Mouse (Mus musculus) gastrocnemius, adult 18-20 months (tissue): ENCODE results near the gene Trf. TPM values are rescaled to one million over a fixed set of nuclear protein-coding genes. Genes with fewer than 3 reads are reported as not detected.

Experiments
- DNase-seq: peaks from one replicate; pipeline ENCODE4 v3.0.0; 2021; ENCODE audit warnings: low spot score
- long read RNA-seq, 2 experiments: library from polyadenylated mRNA; stranded (forward); transcript quantifications; one replicate each; pipeline ENCODE4 v2.0.0; 2021
- total RNA-seq, 2 experiments: library from RNA; stranded (reverse); gene quantifications; 2 replicates each; pipeline ENCODE4 v1.2.3; 2021

Gene Trf
- 10 to 100 TPM; 18.2 to 29.2 TPM for total RNA-seq
- long read RNA-seq, experiment 1, transcript Trf-201 (17 exons, 2,571 nt) = major isoform, 62 of 67 reads
- long read RNA-seq, experiment 1, partial matches to known transcripts = 2 of 67 reads
- long read RNA-seq, experiment 1, other reads (novel, unspliced or antisense) = 3 of 67 reads
- long read RNA-seq, experiment 2, transcript Trf-201 (17 exons, 2,571 nt) = major isoform, 26 of 34 reads
- long read RNA-seq, experiment 2, partial matches to known transcripts = 2 of 34 reads
- long read RNA-seq, experiment 2, other reads (novel, unspliced or antisense) = 6 of 34 reads

DNA sequence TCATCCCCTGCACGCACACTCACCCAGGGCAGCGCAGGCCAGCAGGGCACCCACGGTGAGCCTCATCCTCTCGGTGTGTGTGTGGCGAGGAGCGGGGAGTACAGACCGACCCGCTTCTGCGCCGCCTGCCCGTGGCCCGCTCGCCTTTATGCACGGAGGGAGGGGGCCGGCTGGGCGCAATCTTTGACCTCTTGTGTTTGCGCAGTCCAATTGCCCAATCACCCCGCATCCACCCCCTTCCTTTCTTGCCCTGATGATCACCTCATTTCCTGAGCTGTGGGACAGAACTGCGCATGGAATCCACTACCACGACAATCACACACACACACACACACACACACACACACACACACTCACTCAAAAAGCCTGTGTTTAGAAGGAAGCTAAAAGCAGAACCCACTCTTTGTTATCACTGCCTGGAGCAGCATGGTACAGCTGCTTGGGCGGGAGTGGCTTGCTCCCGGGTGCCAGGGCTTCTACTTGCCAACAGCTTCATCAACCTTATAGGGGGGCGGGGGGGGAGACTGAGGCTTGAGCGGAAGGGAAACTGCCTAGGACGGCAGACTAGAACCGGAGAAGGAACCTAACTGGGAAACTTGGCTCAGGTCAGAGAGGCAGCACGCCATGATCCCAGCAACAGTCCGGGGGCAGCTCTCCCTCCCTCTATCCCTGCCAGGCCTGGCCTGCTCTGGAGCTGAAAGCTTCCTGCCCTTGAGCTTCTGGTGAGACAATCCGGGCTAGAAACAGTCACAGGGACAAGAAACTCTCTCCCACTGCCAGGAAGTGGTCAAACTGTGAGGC, at the start of gene Trf, which contains the start of gene Gm20425:
Gene Trf (minus strand): TSS at position 294 of the 801 bp plus-strand sequence.
Gene Gm20425 (minus strand): TSS at position 157 of the 801 bp plus-strand sequence.
- DNase-seq = peak; percentile 15

DNA sequence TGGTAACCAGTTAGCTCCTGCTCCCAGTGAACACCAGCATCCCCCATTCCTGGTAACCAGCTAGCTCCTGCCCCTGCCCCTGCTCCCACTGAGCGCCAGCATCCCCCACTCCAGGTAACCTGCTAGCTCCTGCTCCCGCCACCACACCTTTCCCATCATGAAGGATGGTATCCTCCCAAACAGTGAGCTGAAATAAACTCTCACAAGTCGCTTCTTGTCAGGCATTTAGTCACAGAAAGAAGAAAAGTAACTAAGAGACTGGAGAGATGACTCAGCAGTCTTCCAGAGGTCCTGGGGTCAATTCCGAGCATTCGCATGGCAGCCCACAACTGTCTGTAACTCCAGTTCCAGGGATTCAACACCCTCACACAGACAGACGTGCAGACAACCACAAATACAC, 46.6 kb upstream of the Trf start:
- DNase-seq = no peak

DNA sequence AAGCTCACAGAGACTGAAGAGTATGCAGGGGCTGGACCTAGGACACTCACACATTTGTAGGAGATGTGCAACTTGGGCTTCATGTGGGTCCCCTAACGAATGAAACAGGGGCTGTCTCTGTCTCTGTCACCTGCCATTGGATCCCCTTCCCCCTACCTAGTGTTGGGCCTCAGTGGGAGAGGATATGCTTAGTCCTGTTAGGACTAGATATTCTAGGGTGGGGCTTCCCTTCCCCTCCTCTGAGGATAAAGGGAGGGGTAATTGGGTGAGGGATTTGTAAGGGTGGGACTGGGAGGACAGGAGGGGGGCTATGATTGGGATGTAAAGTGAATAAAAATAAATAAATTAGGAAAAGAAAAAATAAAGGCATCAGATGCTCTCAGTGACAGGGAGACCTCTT, 45.4 kb upstream of the Trf start:
- DNase-seq = no peak

DNA sequence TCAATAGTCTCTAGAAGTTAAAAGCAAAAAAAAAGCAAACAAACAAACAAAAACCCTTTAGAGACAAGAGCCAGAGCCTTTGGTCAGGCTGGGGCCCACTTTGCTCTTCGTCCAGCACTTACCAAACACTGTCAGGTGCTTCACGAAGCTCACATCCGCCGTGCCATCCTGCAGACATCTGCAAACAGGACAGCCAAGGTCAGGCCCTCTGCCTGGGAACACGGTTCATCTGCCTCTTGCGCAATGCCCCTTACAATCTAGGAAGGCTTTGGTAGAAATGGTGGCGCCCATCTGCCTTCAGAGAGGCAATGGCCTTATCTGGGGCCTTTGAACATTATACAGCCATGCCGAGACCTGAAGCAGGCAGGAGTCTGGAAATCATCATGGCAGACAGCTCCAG, 44.6 kb upstream of the Trf start:
- no peak for DNase-seq

DNA sequence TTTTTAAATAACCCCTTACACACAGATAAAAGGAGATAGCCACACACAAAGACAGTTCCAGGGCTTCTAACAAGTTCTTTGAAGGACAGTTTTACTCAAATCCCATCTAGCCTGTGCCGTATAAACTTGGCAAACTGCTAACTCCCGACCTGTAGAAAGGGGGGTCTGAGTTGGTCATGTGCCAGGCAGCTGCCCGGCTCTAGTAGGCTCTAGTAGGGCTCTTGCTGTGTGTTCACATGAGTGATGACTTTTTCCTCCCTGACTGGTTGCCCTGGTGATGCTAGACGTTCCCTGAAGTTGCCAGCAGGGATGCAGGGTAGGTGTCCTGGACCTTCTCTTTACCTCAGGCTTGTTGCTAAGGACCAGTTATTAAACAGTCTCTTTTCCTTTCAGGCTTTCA, 40.9 kb upstream of the Trf start:
- DNase-seq = no peak

DNA sequence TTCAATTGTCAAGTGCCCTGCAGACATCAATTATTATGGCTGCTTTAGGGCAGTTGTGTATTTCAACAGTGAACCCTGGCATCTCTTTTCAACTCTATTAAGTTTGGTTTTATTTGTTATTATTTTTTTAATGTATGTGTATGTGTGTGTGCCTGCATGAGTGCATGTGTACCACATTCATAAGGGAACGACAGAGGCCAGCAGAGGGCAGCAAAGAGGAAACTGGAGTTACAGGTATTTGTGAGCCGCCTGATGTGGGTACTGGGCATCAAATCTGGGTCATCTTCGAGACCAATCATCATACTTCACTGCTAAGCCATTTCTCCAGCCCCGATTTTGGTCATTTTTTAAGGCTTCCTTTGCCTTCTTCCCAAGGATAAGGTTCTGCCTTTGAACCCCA, 35.5 kb upstream of the Trf start:
- DNase-seq = no peak

DNA sequence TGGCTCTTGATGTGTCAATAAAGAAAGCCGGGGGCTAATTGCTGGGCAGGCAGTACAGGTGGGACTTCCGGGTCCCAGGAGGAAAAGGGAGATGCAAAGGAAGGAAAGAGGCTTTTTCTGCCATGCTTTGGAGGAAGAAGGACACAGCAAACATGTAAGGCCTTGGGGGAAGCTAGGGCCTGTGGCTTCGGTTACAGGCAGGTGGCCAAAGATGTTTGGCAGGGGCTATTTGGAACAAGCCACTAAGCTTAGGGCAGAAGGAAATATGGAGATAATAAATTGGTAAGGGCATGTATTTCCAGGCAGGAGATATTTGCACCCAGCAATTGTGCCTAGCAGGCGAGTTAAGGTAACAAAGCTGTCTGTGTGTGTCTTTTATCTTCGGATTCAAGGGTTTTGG, 22.7 kb upstream of the Trf start:
- no peak for DNase-seq

DNA sequence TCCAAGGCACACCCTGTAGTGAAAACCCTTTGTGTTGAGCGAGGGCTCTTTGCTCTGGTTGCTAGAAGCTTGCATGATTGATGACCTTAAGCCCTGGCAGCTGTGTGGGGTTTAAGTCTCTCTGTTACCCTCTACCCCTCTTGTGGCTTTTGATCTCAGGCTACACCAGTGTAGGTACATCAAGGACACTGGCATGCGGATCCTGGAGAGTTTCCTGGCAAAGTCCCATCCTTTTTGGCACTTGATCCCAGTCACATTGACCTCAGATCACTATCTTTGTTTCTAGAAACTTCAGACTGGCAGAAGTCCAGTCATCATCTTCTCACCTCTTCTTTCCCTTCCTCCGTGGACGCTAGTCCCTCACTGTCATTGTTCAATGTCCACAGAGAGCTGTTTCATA, 18.4 kb upstream of the Trf start:
- no peak for DNase-seq

DNA sequence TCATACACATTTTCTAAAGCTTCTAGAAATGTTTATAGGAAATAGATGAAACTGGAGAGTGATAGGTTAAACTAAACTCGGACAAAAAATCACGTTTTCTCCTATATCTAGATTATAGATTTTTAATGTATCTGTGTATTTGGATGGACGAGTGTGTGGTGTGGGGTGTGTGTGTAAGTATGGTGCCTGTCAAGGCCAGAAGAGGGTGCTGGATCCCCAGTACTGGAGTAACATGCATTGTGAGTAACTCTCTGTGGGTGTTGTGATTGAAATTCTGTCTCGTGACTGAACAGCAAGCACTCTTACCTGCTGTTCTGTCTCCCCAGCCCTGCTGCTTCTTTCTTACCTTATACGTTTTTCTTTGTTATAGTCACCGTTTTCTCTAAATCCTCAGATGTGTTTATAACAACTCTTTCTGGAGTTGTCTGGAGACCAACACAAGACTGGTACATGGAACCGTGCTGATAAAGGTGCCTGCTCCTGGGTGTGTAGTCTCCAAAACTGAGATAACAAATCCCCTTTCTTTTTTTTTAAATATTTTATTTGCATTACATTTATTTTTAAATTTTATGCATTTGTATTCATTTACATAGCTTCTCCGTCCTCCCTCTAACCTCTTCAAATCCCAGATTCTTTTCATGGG, 16.4 kb upstream of the Trf start:
- no peak for DNase-seq

DNA sequence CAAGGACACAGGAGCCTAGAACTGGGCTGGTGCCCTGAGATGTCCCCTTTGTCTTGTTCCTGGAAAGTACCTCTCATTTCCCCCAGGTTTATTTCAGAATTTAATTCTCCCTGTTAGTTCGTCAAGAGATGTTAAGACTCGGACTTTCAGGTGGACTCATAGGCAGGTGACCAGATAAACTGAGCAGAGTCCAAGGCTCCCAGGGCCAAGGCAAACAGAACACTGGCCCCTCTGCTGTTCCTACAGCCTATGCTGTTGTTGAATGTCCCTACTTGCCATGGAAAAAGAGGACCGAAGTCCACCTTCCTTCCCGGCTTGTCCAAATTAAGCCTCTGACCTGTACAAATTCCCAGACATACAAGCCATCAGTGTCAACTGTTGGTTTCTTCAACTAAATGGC, 13.4 kb upstream of the Trf start:
- no peak for DNase-seq

DNA sequence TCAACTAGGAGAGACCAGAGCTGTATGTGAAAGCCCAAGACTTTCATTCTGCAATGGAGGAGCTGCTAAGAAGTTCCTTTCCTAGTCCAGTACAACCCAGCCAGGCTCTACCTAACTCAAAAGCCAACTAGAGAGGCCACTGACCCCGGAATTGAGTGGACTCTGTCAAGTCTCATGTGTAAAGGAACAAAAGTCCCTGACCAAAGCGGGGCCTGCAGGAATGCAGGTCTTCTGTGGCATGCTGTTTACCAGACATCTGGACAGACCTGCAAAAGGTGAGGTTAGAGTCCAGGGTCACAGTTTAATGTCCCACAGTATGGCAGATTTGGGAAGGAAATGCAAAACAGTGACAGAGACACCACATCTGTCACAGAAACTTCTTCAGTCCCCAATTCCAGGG, 11.0 kb upstream of the Trf start:
- no peak for DNase-seq

DNA sequence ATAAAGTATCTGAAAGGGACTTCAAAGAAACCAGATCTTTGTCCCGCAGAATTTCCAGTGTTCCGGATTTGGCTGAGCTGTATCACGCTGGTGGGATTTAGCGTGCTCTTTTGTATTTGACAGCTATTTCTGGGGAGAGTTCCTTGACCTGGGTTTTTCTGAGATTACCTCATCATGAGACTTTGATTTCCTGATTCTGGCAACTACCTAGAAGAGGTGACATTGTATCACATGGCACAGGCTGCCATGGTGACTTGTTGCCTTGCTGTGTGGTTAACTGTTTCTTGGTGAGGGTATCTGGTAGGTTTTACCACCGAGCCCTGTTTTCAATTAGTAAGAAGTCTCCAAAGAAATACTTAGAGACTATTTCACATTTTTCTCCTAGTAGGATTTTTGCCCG, 9.2 kb upstream of the Trf start:
- DNase-seq = no peak

DNA sequence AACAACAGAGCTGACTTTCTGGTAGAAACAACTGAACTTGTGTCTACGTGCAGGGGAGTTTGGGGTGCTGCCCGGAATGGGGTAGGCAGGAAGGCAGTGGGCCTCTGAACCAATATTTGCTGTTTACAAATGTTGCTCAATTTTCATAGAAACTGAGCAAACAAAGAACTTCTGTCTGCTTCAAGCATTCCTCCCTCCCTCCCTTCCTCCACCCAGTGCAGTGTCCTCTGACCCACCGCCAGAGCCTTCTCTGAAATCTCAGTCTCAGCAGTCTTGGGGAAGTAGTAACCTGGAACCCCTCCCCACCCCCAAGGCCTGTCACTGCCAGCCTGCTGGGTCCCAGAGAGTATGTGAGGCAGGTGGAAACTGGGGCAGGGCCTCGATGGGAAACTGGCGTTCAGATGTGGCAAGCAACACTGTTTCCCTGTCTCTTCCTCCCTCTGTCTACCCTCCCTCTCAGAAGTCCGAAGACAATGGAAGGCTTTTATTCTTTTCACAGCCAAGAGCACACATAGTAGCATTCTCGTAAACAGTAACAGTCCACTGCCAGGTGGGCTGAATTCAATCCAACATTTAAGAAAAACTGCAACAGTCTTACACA, 4.4 kb upstream of the Trf start:
- no peak for DNase-seq

DNA sequence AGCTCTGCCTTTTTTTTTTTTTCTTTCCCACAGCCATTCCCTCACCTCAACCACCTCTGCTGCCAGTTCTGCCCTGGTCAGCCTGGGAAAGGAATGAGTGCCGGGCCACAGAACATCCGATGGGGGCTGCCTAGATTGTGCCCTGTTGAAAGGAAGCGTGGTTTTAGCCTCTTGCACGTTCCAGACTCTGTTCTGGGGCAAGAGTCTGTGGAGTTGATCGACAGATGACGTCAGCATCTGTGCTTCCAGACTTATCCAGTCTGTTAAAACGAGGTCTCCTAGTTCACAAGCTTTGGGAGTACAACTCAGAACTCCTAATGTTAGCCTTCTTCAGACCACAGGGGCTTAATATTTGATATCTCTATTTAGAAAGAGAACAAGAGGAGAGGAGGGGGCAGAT, 3.8 kb upstream of the Trf start:
- DNase-seq = no peak

DNA sequence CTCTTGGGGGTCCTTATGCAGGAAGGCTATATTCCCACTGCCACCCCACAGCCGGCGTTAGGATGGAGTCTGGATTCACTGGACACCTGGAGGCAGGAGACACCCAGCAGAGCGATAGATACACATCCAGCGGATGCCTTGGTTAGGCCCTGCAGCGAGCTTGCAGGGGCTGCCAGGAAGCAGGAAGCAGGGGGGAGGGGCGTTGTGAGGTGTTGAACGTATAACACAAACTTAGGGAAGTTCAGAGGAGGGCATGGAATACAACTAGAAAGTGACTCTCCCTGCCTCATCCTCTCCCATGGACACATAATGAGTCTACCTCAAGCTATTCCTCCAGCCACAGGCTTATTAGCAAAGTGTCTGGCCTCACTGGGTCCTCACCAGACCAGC, 2.8 kb upstream of the Trf start:
- no peak for DNase-seq

DNA sequence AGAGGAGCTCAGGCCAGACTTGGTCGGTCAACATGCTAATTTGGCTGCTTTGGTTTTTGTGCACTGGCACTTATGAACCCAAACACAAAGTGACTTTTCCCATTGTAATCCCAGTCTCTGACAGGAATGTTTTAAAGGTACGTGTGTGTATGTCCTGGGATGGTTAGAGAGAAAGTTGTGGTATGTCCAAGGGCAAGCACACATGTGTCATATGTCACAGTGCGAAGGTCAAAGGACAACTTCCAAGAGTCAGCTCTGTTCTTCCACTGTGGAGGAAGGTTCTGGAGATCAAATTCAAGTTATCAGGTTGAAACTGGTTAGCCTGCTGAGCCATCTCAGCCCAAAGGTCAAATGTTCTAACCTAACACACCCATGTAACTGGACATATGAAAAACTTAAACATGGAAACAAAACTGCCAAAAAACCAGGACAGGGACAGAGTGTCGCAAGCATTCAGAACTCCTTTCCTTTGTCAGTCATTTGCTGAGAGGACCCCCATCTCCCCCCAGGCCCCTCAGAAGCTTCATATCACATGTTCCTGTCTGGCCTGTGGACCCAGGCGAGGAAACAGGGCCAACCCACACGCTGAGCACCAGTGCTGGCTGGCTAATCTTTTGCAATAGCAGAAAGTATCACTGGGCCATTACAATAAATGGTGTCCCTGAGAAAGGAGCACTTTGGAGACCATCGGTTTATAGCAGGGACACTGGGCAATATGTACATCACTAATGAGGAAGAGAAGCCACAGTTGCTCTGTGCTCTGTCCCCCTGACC, 2.2 kb upstream of the Trf start:
- no peak for DNase-seq

DNA sequence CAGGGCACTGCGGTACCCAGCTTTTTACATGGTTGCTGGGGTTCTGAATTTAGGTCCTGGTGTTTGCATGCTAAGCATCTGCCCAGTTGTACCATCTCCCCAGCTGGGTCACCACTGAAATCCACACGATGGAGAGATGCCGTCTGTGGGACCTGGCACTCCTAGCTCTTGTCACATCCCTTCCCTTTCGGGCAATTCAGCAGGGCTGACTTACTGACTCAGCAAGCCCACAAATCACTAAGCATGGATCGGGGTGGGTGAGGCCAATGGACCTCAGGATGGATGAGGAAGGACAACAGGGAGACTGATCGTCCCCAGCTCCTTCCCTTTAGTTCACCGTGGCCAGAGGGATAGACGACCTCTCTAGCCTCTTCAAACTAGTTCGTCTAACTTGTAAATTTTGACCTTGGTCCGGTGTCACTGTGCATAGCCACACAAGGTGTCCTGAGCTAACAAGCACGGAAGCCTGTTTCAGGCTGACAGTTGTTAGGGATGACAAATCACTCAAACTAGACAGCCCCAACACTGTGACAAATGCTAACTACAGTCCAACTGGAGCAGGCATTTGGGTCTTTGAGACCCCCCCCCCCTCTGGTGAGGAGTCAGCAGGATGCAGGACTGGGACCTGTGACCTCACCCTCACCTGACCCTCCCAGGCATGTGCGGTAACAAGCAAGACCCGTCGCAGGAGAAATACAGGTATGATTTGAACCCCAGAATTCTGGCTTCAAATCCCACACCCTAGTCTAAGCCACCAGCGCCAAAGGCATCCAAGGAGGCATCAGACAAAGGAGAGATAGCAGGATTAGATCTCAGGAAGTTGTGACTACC, 992 bp downstream of the Trf start:
- no peak for DNase-seq

DNA sequence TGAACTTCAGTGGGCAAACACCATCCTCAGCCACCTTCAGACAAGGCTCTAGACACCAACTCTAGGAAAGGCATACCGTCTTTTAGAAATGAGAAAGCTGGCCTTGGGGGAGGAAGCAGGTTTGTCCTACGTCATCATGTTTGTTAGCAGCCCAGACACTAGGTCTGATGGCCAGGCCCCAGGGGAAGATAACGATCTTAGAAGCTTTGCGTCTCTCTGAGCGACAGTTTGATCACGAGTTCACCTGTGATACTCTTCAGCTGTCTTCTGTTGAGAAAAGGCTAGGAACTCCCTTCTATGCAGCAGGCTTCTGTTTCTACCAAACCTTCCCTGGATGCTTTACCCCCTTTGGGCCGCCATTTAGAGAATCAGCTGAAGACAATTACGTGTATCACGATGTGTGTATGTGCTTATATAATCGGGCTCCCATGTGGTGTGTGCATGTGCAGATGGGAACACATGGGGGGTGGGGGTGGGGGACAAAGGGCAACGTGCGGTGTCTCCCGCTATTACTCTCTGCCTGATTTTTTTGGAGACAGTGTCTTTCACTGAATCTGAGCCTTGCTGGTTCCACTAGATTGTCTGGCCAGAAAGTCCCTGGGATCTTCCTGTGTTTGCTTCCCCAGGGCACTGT, 1.8 kb downstream of the Trf start:
- DNase-seq = no peak

DNA sequence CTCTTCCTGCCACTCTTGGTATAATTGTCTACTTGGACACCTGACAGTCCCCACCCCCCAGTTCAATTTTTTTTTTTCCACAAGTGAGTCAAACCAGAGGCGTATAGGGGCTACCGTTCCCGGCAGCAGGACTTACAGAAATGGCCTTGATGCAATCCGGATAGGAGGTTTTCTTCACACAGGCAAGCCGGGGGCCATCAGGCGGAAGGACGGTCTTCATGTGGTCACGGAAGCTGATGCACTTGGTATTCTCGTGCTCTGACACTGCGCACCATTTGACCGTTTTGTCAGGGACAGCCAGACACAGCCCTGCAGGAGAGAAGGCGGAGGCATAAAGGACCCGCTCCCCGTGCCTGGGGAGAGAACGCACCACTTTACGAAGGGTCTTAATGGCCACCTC, 2.5 kb downstream of the Trf start:
- DNase-seq = no peak

DNA sequence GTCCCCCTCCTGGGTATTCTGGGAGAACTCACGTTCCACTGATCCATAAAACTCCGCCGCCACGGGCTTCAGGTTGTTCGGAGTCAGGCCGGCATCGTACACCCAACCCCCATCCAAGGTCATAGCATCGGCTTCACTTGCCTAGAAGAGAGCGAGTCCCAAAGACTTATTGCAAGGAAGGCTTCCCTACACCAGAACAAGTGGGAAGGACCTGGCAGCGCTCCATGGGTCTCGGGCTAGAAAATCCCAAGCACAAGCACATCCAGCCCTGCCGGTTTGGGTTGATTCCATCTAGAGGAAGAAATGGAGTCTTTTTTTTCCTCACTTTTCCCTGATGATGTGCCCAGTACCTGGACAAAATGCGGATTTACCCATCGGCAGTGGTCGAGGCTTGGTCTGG, 3.4 kb downstream of the Trf start:
- no peak for DNase-seq
